Mouse (Mus musculus): ENCODE results near the gene Lhx2.

GRCm38 (mm10) chr2:38395869-38396236 lies 56.8 kb downstream of the Lhx2 start:
- no peak for TF ChIP-seq POLR2A (IDR thresholded peaks at IDR 0.05; ENCODE audit: insufficient read depth, low read length)
- TF ChIP-seq CTCF (IDR thresholded peaks at IDR 0.05; ENCODE audit: low read depth, low read length), result no peak
- TF ChIP-seq EP300 (IDR thresholded peaks at IDR 0.05; ENCODE audit: insufficient read depth, low read depth, low read length), result no peak
